Mouse (Mus musculus): ENCODE data around the gene Gm3233.

DNA sequence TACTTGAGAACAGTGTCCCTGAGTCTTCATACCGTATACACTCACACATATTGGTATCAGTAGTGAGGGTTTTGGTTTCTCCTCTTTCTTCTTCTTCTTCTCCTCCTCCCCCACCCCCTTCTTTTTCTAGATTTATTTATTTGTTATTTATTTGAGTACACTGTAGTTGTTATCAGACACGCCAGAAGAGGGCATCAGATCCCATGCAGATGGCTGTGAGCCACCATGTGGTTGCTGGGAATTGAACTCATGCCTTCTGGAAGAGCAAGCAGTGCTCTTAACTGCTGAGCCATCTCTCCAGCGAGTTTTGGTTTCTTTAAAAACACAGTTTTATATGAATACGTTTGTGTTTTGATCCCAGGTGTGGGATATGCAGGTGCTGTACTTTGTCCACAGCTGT is 31.2 kb downstream of the Gm3233 start:
- TF ChIP-seq CTCF (IDR thresholded peaks at IDR 0.05; ENCODE audit: low read depth) (no peak), EP300 (IDR thresholded peaks at IDR 0.05; ENCODE audit: low read depth) (no peak)

Data from heart, postnatal 0 days (tissue).